Mouse (Mus musculus) E14TG2a.4 (cell line): Measurements from ENCODE around the gene Lcor.

Experiments
- CTCF ChIP-seq: conservative IDR thresholded peaks from 2 replicates; pipeline ENCODE4 v1.5.1; 2014; ENCODE audit warnings: low read length
- NANOG ChIP-seq: IDR thresholded peaks from 2 replicates; pipeline ENCODE4 v1.6.1; 2014; ENCODE audit warnings: borderline replicate concordance, low read length, mixed read lengths
- POU5F1 ChIP-seq: IDR thresholded peaks from 2 replicates; pipeline ENCODE4 v1.6.1; 2014; ENCODE audit warnings: low read length, borderline replicate concordance

DNA sequence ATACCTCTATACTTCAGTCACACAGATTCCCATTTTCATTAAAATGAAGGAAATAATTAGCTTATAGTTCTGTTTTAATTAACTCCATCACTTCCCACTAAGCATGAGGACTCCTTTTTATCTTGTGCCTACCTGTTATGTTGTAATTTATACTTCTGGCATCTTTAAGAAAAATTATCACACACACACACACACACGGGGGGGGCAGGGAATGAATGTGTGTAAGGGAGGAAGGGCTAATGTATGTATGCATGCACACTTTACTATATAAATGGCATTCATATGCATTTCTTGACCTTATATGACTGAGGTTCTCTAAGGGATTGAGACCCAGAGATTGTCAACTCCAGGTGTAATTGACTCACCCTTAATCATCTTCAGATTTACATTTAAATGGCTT lies 33.1 kb downstream of the Lcor start:
- TF ChIP-seq CTCF (no peak), NANOG (no peak), POU5F1 (no peak)
